Mouse (Mus musculus) myocyte (in vitro differentiated cells): Measurements from ENCODE around the gene Cdc7.

Source experiments
- MAX ChIP-seq: IDR thresholded peaks from one replicate; pipeline ENCODE4 v1.6.1; 2011; ENCODE audit warnings: low read depth, mild to moderate bottlenecking, control low read depth
- MYOG ChIP-seq, 3 experiments: IDR thresholded peaks; one replicate each; pipeline ENCODE4 v1.6.1; 2011; ENCODE audit warnings: control low read depth in 2 of 3, low read depth in 2 of 3, mild to moderate bottlenecking in 2 of 3; ENCODE audit not compliant: insufficient read length in 2 of 3, control insufficient read depth in 1 of 3, insufficient read depth in 1 of 3
- POLR2A ChIP-seq: IDR thresholded peaks from one replicate; pipeline ENCODE4 v1.6.1; 2011; ENCODE audit warnings: low read depth, mild to moderate bottlenecking, control low read depth, moderate library complexity; ENCODE audit not compliant: insufficient read length
- SRF ChIP-seq: IDR thresholded peaks from one replicate; pipeline ENCODE4 v1.6.1; 2011; ENCODE audit warnings: low read depth; ENCODE audit not compliant: control insufficient read depth, insufficient read length
- USF1 ChIP-seq: IDR thresholded peaks from one replicate; pipeline ENCODE4 v1.6.1; 2011; ENCODE audit warnings: low read depth, mild to moderate bottlenecking, control low read depth, moderate library complexity

DNA sequence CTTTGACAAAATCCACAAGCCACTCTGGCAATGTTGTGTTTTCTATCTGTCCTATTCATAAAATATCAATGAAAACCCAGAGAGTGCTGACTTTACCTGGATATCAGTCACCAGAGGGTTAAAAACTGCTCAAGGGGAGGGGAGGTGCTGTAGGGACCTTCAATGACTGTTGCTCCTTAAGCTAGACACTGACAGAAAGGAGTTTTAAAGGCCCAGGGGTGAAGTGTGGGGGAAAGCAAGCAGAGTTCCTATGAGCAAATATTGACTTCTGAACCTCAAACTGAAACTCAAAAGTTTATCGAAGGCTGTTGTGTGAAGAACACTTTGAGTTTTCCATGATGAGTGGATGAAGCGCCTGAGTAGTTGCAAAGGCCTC is 50.9 kb downstream of the Cdc7 start:
- no peak for TF ChIP-seq SRF
- no peak for TF ChIP-seq MAX
- TF ChIP-seq POLR2A = no peak
- TF ChIP-seq USF1 = no peak
- TF ChIP-seq MYOG (IDR thresholded peaks at IDR 0.05; ENCODE audit: control insufficient read depth in 1 of 3, insufficient read depth in 1 of 3, insufficient read length in 2 of 3, low read depth in 2 of 3) = no peak
